Mouse (Mus musculus) lung, postnatal 0 days (tissue): ENCODE measurements around the gene Bfar.

ENCODE experiments used
- CTCF ChIP-seq: IDR thresholded peaks from 2 replicates; pipeline ENCODE4 v1.5.1; 2016; ENCODE audit warnings: antibody characterized with exemption, mild to moderate bottlenecking
- EP300 ChIP-seq: IDR thresholded peaks from 2 replicates; pipeline ENCODE4 v1.6.1; 2016; ENCODE audit warnings: antibody characterized with exemption, mild to moderate bottlenecking, control low read depth

DNA sequence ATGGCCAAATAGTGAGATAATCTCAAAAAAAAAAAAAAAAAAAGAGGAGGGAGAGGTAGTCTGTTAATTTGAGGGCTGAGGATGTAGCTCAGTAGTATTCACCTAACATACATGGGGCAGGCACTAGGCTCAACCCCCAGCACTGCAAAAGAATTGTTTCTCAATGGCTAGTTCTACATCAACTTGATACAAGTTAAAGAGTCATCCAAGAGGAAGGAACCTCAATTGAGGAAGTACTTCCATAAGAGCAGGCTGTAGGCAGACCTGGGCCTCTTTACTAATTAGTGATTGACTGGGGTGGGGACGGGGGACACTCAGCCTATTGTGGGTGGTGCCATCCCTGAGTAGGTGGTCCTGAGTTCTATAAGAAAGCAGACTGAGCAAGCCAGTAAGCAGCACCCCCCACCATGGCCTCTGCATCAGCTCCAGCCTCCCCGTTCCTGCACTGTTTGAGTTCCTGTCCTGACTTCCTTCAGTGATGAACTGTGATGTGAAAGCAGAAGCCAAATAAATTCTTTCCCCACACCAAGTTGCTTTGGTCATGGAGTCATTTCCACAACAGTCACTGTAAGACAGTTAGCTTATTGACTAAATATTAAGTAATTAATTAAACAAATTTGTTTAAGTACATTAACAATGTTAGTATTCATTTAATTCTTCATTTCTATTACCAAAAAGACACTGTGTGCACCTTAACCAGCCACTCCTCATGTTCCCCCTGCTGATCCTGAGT, 45.3 kb downstream of the Bfar start:
- TF ChIP-seq CTCF (no peak), EP300 (no peak)
